Mouse (Mus musculus) adrenal gland, adult (tissue): ENCODE data around the gene Nos3.

Source experiments
- DNase-seq, 2 experiments: peaks; one replicate each; pipeline ENCODE4 v3.0.0; 2022 to 2023; ENCODE audit warnings: low spot score in 1 of 2; ENCODE audit not compliant: inconsistent age in 2 of 2

The Nos3 gene

DNA sequence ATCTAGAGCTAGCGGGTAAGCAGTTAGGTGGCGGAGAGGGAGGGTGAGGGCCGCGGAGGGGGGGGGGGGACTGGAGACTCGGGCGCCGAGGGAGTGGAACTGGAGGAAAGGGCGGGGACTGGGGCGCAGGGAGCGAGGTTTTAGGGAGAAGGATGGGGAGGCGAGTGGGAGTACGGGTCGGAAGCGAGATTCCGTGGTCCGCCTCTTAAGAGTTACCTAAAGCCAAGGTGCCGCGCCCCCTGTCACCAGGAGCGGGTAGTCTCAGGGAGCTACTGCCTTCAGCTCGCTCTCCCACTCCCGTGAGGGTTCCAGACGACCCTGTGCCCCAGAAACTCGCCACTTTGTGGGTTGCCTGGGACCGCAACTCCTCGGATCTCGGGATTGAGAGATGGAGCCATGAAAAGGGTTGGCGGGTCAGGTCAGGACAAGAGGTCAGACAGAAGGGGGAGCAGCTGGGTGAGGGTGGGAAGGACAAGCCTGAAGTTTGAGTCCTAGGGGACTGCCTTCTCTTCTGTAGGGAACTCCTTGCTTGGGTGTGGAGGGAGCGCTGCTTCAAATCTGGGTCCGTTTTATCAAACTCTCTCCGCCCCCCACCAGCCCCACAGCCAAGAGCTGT, 60.9 kb downstream of the Nos3 start:
- DNase-seq: peak in 1 of 2 experiments; percentile 70

DNA sequence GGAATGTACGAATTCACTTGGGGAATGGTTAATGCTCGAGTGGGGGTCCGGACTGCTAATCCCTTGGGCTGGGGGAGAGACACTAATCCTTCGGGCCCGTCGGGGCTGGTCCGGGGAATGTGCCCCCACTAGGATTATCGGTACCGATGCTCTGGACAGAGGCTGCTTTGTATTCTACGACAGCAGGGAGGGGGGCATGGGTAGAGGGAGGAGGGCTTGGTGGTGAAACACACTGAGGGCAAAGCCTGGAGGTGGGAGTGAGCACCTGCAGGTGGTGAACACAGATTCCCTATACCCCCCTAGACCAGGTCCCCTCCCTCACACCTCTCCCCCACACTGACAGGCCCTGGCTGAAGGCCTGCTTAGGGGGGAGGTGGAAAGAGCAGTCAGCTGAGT, 61.4 kb downstream of the Nos3 start:
- peak in 1 of 2 experiments; percentile 56 for DNase-seq

DNA sequence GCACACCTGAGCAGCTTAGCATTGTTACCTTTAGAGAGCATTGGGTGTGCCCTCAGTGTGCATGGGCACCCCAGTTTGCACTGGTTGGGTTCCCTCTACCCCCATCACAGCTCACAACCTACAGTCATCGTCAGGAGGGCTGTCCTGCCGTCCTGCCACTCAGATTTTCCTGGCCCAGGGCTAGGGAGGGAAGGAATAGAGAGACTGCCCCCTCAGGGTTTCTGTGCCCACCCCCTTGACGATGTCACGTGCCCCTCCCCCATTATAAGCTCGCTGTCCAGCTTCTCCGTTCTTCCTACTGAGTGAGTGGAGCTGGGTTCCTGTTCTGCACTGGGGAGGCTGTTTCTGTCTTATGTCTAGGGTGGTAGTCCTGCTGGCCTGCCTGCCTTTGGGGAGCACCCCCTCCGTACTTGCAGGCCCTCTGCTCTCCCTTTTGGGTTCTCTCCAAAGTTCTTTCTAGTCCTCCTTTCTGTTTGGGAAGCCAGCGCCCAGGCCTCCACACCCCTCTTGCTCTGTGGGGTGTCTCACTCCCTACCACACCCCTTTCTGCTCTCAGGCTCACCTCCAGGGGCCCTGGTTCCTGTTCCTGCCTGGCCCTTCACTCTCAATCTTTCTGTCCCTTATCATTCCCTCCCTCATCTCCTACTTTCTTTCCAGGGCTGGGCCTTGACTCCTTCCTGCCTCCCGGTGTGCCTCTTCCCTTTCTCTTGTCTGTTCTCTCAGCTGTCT, 62.1 kb downstream of the Nos3 start:
- DNase-seq: no peak

DNA sequence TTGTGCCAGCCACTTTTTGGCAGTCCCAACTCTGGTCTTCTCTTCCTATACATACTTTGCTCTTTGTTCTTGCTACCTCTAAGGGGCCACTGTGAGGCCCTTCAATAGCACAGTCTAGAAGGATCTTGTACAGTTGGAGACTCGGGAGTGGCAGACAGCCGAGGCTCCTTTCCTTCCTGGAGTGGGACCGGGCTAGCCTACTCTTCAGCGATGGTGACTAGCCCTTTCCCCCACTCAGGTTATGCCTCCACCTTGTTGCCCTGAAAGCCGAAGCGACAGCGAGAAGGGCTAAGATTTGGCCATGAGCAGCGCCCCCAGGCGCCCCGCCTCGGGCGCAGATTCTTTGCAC, 62.6 kb downstream of the Nos3 start:
- no peak for DNase-seq

DNA sequence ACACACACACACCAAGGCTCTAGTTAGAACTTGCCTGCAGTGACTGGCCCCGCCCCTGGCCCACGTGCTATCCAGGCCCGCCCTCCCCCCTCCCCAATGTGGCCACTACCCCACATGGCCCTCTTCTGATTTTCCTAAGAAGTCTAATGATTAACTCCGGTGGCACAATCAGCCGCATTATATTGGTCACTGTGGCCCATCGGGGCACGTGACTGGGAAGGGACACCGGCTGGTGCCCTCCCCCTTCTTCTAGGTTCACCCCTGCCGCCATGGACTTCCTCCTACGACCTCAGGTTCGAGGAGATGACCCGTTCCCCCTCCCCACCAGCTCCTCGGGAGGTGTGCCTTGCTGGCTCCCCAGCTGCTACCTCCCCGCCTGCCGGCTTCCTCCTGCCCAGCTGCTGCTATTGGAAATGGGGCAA, 63.4 kb downstream of the Nos3 start:
- peak in 1 of 2 experiments; percentile 47 for DNase-seq

DNA sequence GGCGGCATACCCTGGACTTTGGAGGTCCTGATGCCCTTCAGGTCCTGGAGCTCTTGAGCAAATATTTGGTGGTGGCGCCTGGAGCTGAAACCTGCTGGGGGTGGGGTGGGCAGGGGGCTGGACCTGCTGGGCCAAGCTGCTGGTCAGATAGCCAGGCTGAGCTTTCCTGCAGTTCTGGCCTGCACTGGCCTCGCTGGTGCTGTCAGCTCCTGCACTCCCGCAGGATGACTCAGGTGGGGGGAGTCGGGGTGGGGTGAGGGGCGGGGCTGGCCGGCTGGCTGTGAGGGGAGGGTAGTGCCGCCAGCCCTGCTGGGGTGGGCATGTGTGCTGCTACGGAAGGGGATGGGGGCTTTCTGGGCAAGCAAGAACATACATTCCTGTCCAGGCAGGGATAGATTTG, 64.0 kb downstream of the Nos3 start:
- DNase-seq: peak; percentile 56 to 65

DNA sequence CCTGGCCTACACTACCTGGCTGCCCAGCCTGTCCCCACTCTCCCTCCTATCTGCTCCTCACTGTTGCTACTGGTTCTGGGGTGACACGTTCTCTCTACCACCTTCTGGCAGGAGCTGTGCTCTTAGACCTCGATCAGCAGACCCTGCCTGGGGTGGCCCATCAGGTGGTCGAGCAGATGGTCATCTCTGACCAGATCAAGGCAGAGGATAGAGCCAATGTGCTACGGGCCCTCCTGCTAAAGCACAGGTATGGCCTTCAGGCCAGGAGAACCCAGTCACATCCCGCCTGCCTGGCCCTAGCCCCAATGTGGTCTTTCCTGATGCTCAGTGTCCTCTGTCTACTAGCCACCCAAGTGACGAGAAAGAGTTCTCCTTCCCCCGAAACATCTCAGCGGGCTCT, 69.4 kb downstream of the Nos3 start:
- DNase-seq: no peak
